Mouse (Mus musculus): ENCODE measurements around the gene Ptma.
"Not testable (repeated sequence)": the region's sequence is repeated elsewhere in the genome, so short reads cannot be mapped to it uniquely, and the experiment has no call there.

Ptma gene

DNA sequence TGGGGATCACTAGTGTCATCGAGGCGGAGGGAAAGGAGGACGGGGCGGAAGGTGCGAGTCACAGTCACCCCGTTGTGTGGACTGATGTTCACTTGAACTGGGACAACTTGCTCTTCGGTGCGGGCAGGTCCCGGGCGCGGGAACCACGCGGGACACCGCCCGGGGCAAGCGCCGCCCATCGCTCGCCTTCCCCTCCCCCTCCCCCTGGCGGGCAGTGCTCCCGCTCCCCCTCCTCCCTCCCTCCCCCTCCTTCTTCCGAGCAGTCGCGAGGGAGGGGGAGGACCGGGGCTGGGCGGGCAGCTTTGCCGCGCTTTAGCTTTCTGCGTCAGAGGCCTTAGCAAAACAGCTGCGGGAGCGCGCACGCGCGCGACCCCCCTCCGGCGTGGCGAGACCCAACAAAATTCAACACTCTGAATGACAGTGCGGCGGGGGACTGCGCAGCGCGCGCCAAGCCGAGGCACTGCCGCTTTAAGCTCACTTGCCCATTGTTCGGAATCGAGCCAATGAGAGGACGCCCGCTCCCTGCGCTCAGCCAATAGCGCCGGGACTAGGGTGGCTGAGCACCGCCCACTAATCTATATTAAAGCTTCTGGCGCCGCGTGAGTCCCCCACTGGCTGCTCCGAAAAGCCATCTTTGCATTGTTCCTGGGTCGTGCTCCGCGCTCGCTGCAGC is at the start of gene Ptma:
Gene Ptma (plus strand): TSS at position 611 of the 673 bp plus-strand sequence.
- DNase-seq (ENCODE audit: extremely low read depth, low read depth) = peak; percentile 99

DNA sequence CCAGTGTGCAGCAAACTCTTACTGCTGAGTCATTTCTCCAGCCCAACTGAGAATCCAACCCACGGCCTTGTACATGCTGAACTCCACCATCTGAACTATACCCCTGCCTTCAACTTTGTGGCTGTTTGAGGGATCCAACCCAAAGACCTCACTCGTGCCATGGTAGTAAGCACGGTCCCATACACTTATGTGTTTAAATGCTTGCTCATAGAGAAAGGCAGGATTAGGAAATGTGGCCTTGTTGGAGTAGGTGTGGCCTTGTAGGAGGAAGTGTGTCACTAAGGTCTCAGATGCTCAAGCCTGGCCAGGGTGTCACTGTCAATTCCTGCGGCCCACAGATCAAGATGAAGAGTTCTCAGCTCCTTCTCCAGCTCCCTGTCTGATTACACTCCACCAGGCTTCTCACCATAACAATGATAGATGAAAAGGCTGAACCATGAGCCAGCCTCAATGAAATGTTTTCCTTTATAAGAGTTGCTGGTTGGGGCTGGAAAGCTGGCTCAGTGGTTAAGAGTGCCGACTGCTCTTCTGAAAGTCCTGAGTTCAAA is 48.7 kb upstream of the Ptma start:
- DNase-seq (ENCODE audit: extremely low read depth, low read depth) = no peak

DNA sequence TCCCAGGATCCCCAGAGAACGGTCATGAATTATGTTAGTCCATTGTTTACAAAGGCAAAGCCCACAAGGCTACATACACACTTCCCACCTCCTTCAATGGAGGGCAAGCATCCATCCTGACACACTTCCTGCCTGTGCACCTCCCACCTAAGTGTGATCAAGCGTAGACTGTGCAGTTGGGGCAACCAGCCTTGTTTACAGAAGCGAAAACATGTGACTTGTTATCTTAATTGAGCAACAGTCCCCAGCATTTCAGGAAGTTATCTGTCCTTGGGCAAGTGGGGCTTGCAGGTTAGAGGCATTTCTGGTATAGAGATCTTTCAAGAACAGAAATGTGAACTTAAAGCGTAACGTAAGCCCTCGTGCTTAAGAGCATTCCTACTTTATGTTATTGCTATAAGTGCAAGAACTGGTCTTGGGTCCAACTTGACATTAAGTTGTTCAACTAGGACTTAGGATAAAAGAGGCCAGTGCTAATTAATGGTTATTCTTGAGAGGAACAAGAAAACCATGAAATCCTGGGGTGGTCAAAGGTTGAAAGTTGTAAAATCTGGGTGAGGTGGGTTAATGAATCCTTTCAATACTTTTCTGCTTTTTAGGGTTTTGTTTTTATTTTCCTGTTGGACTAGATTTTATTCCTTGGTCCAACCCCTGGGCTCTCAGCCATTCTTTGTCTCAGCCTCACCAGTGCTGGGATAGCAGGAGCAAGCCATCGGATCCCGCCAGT is 47.3 kb upstream of the Ptma start:
- peak; percentile 96 for DNase-seq (ENCODE audit: extremely low read depth, low read depth)

DNA sequence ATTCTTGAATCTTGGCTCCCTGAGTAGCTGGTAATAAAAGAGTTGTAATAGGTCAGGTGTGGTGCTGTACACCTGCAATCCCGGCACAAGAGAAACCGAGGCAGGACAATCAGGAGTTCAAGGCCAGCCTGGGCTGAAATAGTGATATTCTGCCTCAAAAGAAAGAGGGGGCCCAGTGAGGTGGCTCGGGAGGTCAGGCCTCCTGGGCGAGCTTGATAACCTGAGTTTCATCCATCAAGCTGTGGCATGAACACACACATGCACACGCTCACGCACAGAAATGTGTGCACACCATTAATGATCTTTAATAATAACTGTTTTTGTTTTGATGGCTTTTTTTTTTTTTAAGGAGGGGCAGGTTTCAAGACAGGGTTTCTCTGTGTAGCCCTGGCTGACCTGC is 46.2 kb upstream of the Ptma start:
- DNase-seq (ENCODE audit: extremely low read depth, low read depth) = no peak

DNA sequence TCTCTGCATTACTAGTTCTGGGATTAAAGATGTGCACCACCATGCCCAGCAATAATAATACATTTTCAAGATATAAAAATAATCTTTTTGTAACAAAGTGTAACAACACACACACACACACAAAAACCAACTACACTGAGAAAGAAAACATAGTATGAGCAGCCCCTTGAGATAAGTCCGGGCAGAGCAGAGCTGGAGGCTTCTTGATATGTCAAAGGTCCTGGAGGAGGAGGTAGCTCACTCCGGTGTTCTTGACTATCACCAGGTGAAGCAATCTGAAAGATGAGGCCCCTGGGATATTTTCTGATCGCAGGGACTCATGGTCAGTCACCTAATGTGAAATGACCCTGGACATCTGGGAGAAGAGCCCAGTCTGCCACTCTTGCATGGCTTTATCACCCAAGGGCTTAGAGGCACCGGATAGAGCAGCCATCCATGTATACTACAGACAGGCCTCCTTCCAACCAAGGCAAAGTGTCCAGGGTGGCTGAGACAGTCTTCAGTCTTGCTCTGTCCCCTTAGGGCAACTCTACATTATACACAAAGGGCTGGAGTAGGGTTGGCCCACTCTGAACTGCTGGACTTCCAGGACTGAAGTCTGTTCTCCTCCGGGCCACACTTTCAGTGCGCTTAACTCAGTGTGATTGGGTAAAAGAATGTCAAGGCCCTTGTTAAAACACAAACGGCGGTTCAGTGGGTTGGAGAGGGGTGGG is 45.6 kb upstream of the Ptma start:
- no peak for DNase-seq (ENCODE audit: extremely low read depth, low read depth)

DNA sequence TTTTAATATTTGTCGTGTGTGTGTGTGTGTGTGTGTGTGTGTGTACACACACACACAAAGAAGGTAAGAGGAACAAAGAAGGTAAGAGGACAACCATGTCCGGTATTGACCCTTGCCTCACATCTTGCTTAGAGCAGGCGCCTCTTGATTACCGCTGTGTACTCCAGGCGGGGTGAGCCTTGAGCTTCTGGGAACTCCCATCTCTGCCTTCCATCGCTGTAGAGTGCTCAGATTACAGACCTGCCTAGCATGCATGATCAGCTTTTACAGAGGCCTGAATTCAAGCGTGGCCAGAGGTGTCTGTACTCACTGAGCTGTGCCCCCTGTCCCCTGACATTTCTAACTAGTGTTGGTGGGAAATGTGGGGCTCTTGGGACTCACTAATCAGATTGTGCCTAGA is 45.1 kb upstream of the Ptma start:
- DNase-seq (ENCODE audit: extremely low read depth, low read depth) = no peak

DNA sequence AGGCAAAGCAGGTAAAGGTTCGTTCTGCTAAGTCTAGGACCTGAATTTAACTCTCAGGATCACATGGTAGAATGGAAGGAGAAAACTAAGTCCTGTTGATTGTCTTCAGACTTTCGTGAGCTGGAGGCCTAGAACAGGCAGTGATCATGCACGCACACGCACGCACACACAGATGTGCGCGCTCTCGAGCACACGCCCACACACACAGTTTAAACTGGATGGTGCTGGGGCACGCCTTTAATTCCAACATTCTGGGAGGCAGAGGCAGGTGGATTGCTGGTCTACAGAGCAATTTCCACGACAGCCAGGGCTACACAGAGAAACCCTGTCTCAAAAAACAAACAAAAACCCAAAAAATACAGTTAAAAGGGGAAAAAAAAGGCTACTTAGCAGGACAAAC is 44.2 kb upstream of the Ptma start:
- no peak for DNase-seq (ENCODE audit: extremely low read depth, low read depth)

DNA sequence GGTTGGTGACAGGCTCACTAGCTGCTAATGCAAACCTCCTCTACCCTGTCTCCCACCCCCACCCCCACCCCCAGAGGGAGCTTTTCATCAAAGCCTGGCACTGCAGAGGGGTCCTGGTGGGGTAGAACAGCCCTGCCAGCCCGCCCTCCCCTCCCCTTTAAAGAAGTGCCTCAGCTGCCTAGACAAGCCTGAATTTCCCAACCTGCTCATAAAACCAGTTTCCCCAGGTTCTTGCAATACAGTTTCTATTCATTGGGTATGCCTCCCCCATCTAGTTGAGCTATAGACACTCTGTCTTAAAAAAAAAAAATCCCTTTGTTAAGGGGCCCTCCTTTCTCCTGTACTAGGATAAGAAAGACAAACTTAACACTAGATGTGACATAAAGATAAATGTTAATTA is 43.8 kb upstream of the Ptma start:
- no peak for DNase-seq (ENCODE audit: extremely low read depth, low read depth)

DNA sequence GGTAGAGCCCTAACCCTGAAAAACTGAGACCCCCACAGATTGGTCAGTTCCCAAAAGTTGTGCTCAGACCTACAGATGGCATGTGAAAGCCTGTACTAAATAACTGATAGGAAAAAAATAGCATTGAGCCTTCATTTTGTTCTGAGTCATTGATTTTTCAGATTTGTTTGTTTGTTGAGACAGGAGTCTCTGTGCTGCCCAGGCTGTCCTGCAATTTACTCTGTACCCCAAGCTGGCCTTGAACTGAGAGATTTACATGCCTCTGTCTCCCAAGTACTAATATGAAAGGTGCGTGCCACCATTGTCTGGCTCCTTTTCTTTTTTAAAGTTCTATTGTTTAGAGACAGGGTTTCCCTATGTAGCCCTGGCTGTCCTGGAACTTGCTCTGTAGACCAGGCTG is 41.2 kb upstream of the Ptma start:
- DNase-seq (ENCODE audit: extremely low read depth, low read depth) = no peak

DNA sequence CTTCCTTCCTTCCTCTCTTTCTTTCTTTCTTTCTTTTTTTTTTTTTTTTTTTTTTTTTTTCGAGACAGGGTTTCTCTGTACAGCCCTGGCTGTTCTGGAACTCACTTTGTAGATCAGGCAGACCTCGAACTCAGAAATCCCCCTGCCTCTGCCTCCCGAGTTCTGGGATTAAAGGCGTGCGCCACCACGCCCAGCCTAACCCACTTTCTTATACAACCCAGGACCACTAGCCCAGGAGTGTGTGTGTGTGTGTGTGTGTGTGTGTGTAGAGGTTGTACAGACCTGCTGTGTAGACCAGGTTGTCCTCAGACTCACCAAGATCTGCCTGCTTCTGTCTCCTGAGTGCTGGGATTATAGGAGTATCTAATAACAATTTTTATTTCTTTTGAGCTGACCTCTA is 40.7 kb upstream of the Ptma start:
- DNase-seq (ENCODE audit: extremely low read depth, low read depth) = not testable (repeated sequence)

DNA sequence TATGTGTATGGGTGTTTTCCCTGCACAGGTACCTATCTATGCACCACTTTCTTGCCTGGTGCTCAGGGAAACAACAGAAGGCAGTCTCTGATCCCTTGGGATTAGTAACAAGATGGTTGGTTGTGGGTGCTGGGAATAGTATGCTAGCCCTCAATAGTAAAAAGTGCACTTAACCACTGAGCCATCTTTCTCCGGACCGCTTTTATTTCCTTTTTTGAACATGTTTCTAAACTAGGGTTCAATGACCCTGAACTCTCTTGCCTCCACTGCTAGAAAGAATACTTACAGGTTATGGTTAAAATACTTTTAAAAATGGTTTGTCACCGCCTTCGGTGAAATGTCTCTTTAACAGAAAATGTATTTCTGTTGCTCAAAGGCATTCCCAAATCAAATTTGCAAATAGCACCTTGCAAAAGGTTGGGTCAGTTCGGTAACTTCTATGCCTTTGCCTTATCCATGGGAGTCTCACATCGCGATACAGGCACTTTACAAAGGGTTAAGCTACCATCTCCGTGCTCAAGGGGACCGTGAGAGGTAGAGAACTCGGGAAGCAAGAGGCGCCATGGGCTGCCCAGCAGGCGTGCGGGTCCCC is 39.7 kb upstream of the Ptma start:
- no peak for DNase-seq (ENCODE audit: extremely low read depth, low read depth)

DNA sequence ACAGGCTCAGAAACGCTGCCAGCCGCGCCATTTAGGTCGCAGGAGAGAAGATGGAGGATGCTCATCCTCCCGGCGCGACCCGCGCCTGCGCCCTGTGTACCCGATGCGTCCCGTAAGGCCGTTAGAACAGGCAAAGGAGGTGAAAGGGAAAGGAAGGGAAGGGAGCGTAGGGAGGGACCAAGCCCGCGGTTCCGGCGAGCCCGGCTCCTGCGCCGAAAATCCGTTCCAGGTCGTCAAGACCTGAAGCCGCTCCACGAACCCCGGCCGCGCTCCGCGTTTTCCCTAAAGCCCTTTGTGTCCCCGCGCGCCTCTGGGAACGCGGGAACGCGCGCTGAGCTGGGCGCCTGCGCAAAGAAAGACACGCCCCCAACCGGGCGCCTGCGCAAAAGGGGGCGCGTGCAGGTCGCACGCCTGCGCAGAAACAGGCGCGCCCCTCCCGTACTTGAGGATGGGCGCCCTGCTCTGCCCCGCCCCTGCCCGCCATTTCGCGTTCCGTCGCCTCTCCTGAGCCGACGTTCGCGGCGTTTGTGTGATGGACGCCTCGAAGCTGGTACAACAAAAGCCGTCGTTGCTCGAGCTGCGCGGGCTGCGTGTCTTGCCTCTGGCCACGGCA is 39.1 kb upstream of the Ptma start:
- peak; percentile 96 for DNase-seq (ENCODE audit: extremely low read depth, low read depth)

DNA sequence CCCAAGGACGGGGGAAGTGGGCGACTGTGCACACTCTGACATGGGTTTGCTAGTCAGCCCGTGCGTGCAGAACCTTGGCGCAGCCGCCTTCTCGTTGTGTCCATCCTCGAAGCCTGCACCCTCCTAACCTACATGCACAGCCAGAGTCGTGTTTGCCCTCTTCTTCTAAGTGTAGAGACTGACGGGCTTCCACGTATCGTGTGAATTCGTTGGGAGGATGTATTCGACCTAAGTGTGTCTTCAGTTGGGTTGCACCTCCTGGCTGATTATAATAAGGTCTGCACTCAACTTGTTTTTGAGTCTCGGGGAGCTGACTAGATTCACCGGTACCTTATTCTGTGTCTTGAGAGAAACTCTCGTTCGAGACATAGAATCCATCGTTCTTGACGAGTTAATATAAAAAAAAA is 38.6 kb upstream of the Ptma start:
- no peak for DNase-seq (ENCODE audit: extremely low read depth, low read depth)

DNA sequence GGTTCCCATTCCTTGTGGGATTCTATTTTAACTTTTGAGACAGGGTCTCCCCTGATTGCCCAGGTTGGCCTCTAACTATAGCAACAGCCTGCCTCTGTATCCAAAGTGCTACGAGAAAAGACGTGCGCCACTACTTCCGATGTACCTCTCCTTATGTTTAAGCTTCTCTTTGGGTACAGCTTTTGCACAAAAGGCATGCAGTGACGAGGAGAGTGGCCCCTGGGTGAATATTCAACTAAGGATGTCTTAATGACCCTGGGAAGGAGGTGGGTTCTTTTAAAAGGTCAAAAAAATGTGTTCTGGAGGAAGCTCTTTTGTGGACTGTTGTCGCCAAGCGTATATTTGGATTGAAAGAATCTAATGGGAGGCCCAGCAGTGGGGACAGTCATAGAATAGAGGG is 38.2 kb upstream of the Ptma start:
- DNase-seq (ENCODE audit: extremely low read depth, low read depth) = no peak

DNA sequence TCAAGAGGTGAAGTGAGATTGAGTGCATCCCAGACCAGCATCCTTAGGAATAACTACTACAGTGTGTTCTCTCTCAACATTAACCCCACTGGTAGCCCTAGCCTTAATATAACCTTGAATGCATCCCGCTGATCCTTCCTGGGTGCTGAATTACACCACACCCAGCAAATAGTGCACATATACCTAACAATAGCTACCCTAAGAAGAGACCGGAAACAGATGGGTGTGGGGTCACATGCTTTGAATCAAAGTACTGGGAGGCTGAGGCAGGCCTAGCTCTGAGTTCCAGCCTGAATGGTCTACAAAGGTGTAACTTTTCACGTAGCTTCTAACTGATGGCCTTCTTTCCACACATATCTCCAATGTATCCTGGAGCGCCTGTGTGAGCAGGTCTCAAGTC is 37.8 kb upstream of the Ptma start:
- DNase-seq (ENCODE audit: extremely low read depth, low read depth) = no peak

DNA sequence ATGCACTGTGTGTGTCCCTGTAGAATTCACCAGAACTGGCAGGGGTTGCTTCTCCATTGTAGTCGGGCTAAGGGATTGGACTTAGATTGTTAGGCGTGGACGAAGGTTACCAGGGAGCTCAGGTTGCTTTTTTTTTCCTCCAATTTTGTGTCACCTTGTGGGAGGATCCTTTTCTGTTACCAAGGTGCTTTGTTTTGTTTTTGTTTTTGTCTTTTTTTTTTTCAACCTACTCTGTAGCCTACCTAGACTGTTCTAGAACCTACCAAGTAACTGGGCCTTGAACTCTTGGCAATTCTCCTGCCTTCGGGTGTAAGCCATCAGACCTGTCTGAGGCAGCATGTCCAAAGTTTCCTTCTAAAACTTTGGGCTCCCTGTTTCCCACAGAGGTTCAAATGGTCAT is 36.6 kb upstream of the Ptma start:
- no peak for DNase-seq (ENCODE audit: extremely low read depth, low read depth)

DNA sequence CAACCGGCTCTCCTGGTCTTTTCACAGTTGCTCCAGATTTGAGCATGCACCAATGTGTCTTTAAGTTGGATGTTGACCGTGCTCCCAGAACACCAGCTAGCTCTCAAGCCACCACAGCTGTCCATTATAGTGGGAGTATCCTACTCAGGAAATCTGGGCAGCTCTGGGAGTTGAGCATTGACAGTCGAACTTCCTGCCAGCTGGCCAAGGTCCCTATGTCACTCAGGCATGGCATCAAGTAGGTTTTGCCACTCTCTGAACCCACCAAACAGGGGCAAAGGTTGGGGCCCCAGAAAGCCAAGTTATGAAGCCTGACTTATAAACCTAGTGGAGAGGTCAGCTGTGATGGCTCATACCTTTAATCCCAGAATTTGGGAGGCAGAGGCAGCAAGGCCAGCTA is 35.8 kb upstream of the Ptma start:
- no peak for DNase-seq (ENCODE audit: extremely low read depth, low read depth)

DNA sequence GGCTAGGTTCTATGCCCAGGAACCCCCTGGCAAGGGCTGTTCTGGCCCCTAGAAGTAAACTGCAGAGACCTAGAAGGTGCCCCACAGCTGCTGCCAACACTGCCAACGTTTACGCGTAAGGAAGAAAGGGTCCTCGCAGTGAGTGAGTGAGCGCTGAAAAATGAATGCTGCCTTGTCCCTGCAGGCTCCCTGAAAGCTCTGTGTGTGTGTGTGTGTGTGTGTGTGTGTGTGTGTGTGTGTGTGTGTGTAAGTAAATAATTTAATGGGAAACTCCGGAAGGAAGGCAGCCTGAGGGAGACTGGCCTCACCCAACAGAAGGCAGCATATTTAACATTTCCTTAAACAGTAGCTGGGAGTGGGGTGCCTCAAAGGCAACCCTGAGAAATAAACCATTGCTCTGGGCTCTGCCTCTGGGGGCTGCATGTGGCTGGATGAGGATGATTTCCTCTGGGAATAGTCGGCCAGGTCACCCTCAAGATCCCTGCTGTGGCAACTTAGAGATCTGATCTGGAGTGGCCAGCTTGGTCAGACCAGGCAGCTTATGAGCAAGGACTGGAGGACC is 34.9 kb upstream of the Ptma start:
- no peak for DNase-seq (ENCODE audit: extremely low read depth, low read depth)

DNA sequence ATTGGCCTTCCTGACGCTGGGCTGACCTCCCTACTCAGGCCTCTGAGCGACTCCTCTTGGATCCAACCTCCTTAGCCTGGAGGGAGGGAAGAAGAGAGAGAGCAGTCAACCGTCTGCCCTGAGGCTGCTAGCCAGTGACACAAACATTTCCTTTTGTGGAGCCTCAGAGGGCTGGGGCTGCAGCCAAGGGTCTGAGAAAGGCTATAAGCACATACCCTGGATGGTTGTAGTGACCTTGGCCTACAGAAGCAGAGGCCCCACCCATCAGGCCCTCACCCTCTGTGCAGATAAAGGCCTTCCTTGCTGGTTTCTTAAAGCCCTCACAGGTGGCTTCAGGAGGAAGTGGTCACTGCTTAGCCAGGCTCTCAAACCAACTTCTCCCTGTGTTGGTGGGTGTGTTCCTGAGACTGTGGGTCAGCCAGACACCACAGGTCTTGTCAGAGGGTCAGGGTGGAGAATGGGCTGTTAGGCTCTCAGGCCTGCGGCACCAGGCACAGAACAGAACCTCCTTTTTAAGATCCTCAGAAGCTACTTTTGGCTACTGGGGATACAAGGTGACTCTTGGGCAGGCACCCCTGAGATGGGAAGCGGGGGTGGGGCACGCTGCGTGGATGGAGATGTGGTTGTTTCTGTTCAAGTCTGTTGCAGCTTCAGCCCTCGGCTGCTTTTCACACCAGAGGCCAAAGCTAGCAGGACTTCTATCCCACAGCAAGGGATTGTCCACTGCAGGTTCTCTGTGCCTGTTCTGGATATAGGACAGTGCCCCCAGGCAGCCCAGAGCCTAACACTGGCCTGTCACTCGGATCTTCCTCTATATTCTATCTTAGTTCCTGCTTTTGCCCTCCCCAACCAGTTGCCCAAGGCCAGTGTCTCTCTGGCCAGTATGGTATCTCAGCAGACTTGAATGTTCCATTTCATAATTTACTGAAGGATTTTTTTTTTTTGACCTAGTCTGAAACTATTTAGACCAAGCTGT is 34.1 kb upstream of the Ptma start:
- DNase-seq (ENCODE audit: extremely low read depth, low read depth) = no peak

DNA sequence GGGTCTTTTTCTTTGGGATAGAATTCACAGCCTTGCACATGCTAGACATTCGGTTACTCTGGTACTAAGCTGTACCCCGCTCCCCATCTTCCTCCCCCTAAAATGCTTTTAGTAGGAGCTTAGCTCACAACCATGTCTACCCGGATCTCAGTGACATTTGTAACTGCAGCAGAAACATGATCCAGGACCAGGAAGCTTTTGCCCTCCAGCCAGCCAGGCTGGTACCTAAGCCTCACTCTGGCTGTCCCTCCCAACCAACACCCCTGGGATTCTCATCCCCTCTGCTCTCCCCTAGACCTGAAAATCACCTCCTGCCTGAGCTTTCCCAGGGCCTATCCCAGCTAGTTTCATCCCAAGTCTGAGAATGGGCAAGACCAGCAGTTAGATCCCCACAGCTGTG is 32.7 kb upstream of the Ptma start:
- no peak for DNase-seq (ENCODE audit: extremely low read depth, low read depth)
